Mouse (Mus musculus) liver, embryonic 14.5 days (tissue): Measurements from ENCODE around the gene Lyg1. TPM values are rescaled to one million over a fixed set of nuclear protein-coding genes. Genes with fewer than 3 reads are reported as not detected.
"Not testable (repeated sequence)": the region's sequence is repeated elsewhere in the genome, so short reads cannot be mapped to it uniquely, and the experiment has no call there.

Experiments used
- ATAC-seq: fragments of 200-750 bp; cut with Nextera tagmentation; 2 replicates; pipeline ENCODE4 v1.8.0; 2017; ENCODE audit warnings: moderate number of reproducible peaks, mild to moderate bottlenecking, moderate library complexity; ENCODE audit not compliant: insufficient read depth
- DNase-seq, 3 experiments: peaks; one replicate each; pipeline ENCODE4 v3.0.0-alpha.2; 2012 to 2013; ENCODE audit warnings: low read depth in 3 of 3, low spot score in 3 of 3
- H3K27ac ChIP-seq: fragments of 300-500 bp; sonication (generic); 2 replicates; pipeline ENCODE4 v1.5.1; 2014; ENCODE audit warnings: moderate library complexity, mild to moderate bottlenecking, control low read depth, inconsistent platforms
- H3K27me3 ChIP-seq: fragments of 300-500 bp; sonication (generic); 2 replicates; pipeline ENCODE4 v1.6.1; 2014; ENCODE audit warnings: mild to moderate bottlenecking, low read length, moderate library complexity; ENCODE audit not compliant: control insufficient read depth, insufficient read depth
- H3K36me3 ChIP-seq: fragments of 300-500 bp; sonication (generic); replicated peaks from 2 replicates; pipeline ENCODE4 v1.6.1; 2014; ENCODE audit warnings: low read depth; ENCODE audit not compliant: control insufficient read depth, insufficient read depth
- H3K4me1 ChIP-seq, 2 experiments: fragments of 200-500 bp in 1 of 2; fragments of 300-500 bp in 1 of 2; sonication (generic) in 1 of 2; replicated peaks; 2 replicates each; pipeline ENCODE4 v1.6.1; 2012 to 2014; ENCODE audit warnings: antibody characterized with exemption in 1 of 2, inconsistent platforms in 1 of 2, low read length in 1 of 2; ENCODE audit not compliant: control insufficient read depth in 2 of 2, insufficient read depth in 2 of 2
- H3K4me2 ChIP-seq: fragments of 300-500 bp; sonication (generic); 2 replicates; pipeline ENCODE4 v1.6.1; 2014; ENCODE audit warnings: low read depth, mild to moderate bottlenecking, control low read depth, moderate library complexity
- H3K4me3 ChIP-seq, 2 experiments: fragments of 200-500 bp in 1 of 2; fragments of 300-500 bp in 1 of 2; sonication (generic) in 1 of 2; 2 replicates each; pipeline ENCODE4 v1.5.1; 2012 to 2014; ENCODE audit warnings: low read depth in 2 of 2, low read length in 2 of 2, mild to moderate bottlenecking in 2 of 2, control low read depth in 1 of 2, inconsistent platforms in 1 of 2, moderate library complexity in 1 of 2; ENCODE audit not compliant: insufficient read depth in 1 of 2
- H3K9ac ChIP-seq: fragments of 300-500 bp; sonication (generic); replicated peaks from 2 replicates; pipeline ENCODE4 v1.6.1; 2014; ENCODE audit warnings: mild to moderate bottlenecking, control low read depth, moderate library complexity
- H3K9me3 ChIP-seq: fragments of 300-500 bp; sonication (generic); 2 replicates; pipeline ENCODE4 v1.6.1; 2016; ENCODE audit warnings: low read length, mixed read lengths; ENCODE audit not compliant: control insufficient read depth
- CTCF ChIP-seq: IDR thresholded peaks from 2 replicates; pipeline ENCODE4 v1.5.1; 2016; ENCODE audit warnings: antibody characterized with exemption, low read depth, control low read depth
- EP300 ChIP-seq: IDR thresholded peaks from 2 replicates; pipeline ENCODE4 v1.6.1; 2016; ENCODE audit warnings: antibody characterized with exemption, low read depth
- WGBS: fragments of 180-500 bp; shearing (Covaris S2); extraction: QIAGEN DNeasy Blood & Tissue Kit; methylation state at CpG from one replicate; pipeline ENCODE4 v1.1.7; 2014; ENCODE audit not compliant: insufficient replicate concordance; 5-methylcytosine and 5-hydroxymethylcytosine counted together
- polyA plus RNA-seq, 2 experiments: library from polyadenylated mRNA; depleted of rRNA in 1 of 2; stranded (reverse) in 1 of 2; unstranded in 1 of 2; fragments of >200 nt; fragmentation: Nextera tagmentation in 1 of 2; extraction: Ambion mirVana in 1 of 2; gene quantifications; 2 replicates each; pipeline versions ENCODE4 v1.2.1 to v1.2.3; 2012 to 2014

Lyg1 gene
- polyA plus RNA-seq, 2 experiments: not detected

GRCm38 (mm10) chr1:37987856-37988255 lies 30.3 kb upstream of the Lyg1 start:
- Histone ChIP-seq H3K27me3 (no peaks in the 10 kb centered on the region), H3K9me3 (no peaks in the 10 kb centered on the region), H3K27ac (no peak overlapping the region), H3K4me1 (no peaks in the 10 kb centered on the region), H3K9ac (no peak overlapping the region), H3K36me3 (peaks cover 65% of the 10 kb centered on the region), H3K4me2 (no peak overlapping the region), H3K4me3 (no peak overlapping the region)
- 79% methylated on average over 5 of the region's 5 CpGs for WGBS
- TF ChIP-seq CTCF (no peak), EP300 (no peak)
- no peak for DNase-seq
- no peak for ATAC-seq

GRCm38 (mm10) chr1:37985764-37986323 lies 28.3 kb upstream of the Lyg1 start:
- no peak overlapping the region for H3K4me2 ChIP-seq
- 70% methylated on average over 9 of the region's 9 CpGs for WGBS
- no peak for DNase-seq
- H3K36me3 ChIP-seq: peaks cover 47% of the 10 kb centered on the region
- ATAC-seq: no peak
- no peak overlapping the region for H3K27ac ChIP-seq
- H3K4me3 ChIP-seq: no peak overlapping the region
- TF ChIP-seq EP300: no peak
- peak; percentile 78 for TF ChIP-seq CTCF
- no peaks in the 10 kb centered on the region for H3K27me3 ChIP-seq
- no peak overlapping the region for H3K9ac ChIP-seq
- no peaks in the 10 kb centered on the region for H3K9me3 ChIP-seq
- no peaks in the 10 kb centered on the region for H3K4me1 ChIP-seq

DNA sequence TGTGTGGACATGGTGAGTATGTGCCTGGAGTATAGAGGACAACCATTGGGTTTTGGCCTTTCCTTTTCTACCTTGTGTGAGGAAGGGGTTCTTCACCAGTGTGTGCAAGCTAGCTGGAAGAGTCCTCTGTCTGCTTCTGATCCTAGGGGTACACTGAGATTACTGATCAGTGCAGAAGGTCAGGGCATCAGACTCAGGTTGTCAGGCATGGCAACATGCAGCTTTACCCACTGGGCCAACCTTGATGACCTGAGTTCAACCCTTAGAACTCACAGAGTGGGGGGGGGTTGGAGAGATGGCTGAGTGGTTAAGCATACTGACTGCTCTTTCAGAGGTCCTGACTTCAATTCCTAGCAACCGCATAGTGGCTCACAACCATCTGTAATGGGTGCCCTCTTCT lies 26.8 kb upstream of the Lyg1 start:
- no peak for TF ChIP-seq CTCF
- TF ChIP-seq EP300: no peak
- Histone ChIP-seq H3K4me2 (no peak overlapping the region), H3K9ac (no peak overlapping the region), H3K36me3 (peaks cover 33% of the 10 kb centered on the region), H3K27ac (no peak overlapping the region), H3K9me3 (no peaks in the 10 kb centered on the region), H3K4me1 (no peaks in the 10 kb centered on the region), H3K4me3 (no peak overlapping the region), H3K27me3 (no peaks in the 10 kb centered on the region)
- WGBS: 77% methylated on average over 1 of the region's 1 CpGs
- DNase-seq: no peak
- ATAC-seq: no peak

DNA sequence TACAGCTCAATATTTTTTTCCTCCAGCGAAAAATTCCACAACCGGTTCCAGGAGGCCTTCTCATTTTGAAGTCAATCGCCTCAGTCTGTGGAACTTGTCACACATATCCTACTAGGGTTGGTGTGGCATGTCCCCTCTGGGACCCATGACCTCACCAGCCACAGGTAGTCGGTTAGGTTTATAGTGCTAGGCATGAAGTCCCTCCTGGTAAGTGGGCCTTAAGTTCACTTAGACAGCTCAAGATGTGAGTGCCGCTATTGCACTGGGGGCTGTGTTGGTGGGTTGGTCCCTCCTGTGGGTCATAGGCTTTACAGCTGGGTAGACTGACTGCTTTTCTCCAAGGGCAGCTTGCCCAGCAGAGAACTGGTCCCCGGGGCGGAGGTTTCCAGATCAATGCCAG lies 19.7 kb upstream of the Lyg1 start:
- Histone ChIP-seq H3K9me3 (no peaks in the 10 kb centered on the region), H3K36me3 (no peaks in the 10 kb centered on the region), H3K9ac (no peak overlapping the region), H3K27ac (no peak overlapping the region), H3K4me2 (no peak overlapping the region), H3K4me1 (no peaks in the 10 kb centered on the region), H3K27me3 (no peaks in the 10 kb centered on the region), H3K4me3 (no peak overlapping the region)
- 76% methylated on average over 7 of the region's 7 CpGs for WGBS
- no peak for ATAC-seq
- TF ChIP-seq CTCF: no peak
- TF ChIP-seq EP300: no peak
- no peak for DNase-seq

- not testable (repeated sequence) for H3K9ac ChIP-seq, ATAC-seq, DNase-seq, H3K36me3 ChIP-seq, H3K27ac ChIP-seq, H3K4me3 ChIP-seq, H3K27me3 ChIP-seq, H3K9me3 ChIP-seq, H3K4me2 ChIP-seq, H3K4me1 ChIP-seq
- 58% methylated on average over 9 of the region's 9 CpGs for WGBS
Measured at GRCm38 (mm10) chr1:37976666-37977065, 19.1 kb upstream of the Lyg1 start.
